Comparison of ENCODE assay signal across 8 mouse cellular contexts in genomic region chr10:78396625-78396885, GRCm38 (mm10). TPM values are rescaled to one million over a fixed set of nuclear protein-coding genes. Genes with fewer than 3 reads are reported as not detected.
DNase-seq lines count a peak whose midpoint lies in the region; ATAC-seq and TF ChIP-seq lines count a peak whose summit lies in the region.
"Had no signal": no experiment of that assay in that cellular context is flagged by ENCODE, and none has a peak within 500 bp of the region (broad histone marks: within the 10 kb centered on the region; RNA-seq: fewer than 3 reads in every experiment).

No protein-coding gene starts in this region.

- peaks cover 32% of the 10 kb centered on the region for H3K4me1 ChIP-seq in embryonic facial prominence, embryonic 10.5 days
- H3K4me1 ChIP-seq in embryonic facial prominence, embryonic 15.5 days, result peaks cover 20% of the 10 kb centered on the region; the same call in 1 of the 2 replicates
- peaks cover 27% of the 10 kb centered on the region for H3K4me1 ChIP-seq in hindbrain, embryonic 12.5 days
- H3K4me1 ChIP-seq in midbrain, embryonic 12.5 days, result peaks cover 23% of the 10 kb centered on the region
- peaks cover 2% of the 10 kb centered on the region for H3K4me1 ChIP-seq in heart, adult 2 months (ENCODE audit: control insufficient read depth, insufficient read depth, low read length)
- H3K4me1 ChIP-seq in kidney, embryonic 14.5 days (ENCODE audit: control insufficient read depth, insufficient read depth, low read length), result peaks cover 9% of the 10 kb centered on the region

- peak overlapping the region; percentile 23; the same call in 1 of the 2 replicates for H3K4me3 ChIP-seq in embryonic facial prominence, embryonic 10.5 days
- no peak overlapping the region for H3K4me3 ChIP-seq in embryonic facial prominence, embryonic 15.5 days (replicated peaks)
- H3K4me3 ChIP-seq in hindbrain, embryonic 12.5 days, result no peak overlapping the region
- no peak overlapping the region for H3K4me3 ChIP-seq in midbrain, embryonic 12.5 days
- no peak overlapping the region for H3K4me3 ChIP-seq in heart, adult 2 months
- no peak overlapping the region for H3K4me3 ChIP-seq in kidney, embryonic 14.5 days (ENCODE audit: low read length)

- ATAC-seq in embryonic facial prominence, embryonic 15.5 days (ENCODE audit: insufficient number of reproducible peaks, low FRiP score, low TSS enrichment, low read depth), result no peak
- peak; percentile 49 for ATAC-seq in hindbrain, embryonic 12.5 days (ENCODE audit: low FRiP score)
- no peak for ATAC-seq in midbrain, embryonic 12.5 days (ENCODE audit: low FRiP score, low read depth)
- ATAC-seq in kidney, embryonic 14.5 days (ENCODE audit: low FRiP score, low TSS enrichment), result no peak

- H3K9ac ChIP-seq in embryonic facial prominence, embryonic 15.5 days, result no peak overlapping the region
- no peak overlapping the region for H3K9ac ChIP-seq in hindbrain, embryonic 12.5 days
- no peak overlapping the region; the same call in 1 of the 2 replicates for H3K9ac ChIP-seq in midbrain, embryonic 12.5 days (replicated peaks)
- H3K9ac ChIP-seq in heart, adult 2 months (ENCODE audit: low read depth, low read length), result no peak overlapping the region
- H3K9ac ChIP-seq in kidney, embryonic 14.5 days (ENCODE audit: low read depth, low read length), result no peak overlapping the region
- H3K9ac ChIP-seq: lung, embryonic 14.5 days had no signal

- no peaks in the 10 kb centered on the region for H3K79me2 ChIP-seq in heart, adult 2 months (replicated peaks; ENCODE audit: control insufficient read depth, insufficient read depth, low read length)

- 61% methylated on average over 4 of the region's 4 CpGs for WGBS in embryonic facial prominence, embryonic 10.5 days
- 54% methylated on average over 4 of the region's 4 CpGs for WGBS in embryonic facial prominence, embryonic 15.5 days
- 47% methylated on average over 4 of the region's 4 CpGs for WGBS in hindbrain, embryonic 12.5 days
- 64% methylated on average over 4 of the region's 4 CpGs for WGBS in midbrain, embryonic 12.5 days
- WGBS in heart, adult 2 months, result 49% methylated on average over 4 of the region's 4 CpGs
- WGBS in kidney, embryonic 14.5 days, result 65% methylated on average over 4 of the region's 4 CpGs

- TF ChIP-seq CTCF in heart, adult 2 months (IDR thresholded peaks at IDR 0.05), result no peak

- intact Hi-C loops in heart, adult 2 months (cut with DNase I), result loop anchor here (1.0 to 10.0 kb wide), 2 partner anchors 117 to 212 kb away; partner anchors contain the start of gene Pwp2

- no peaks in the 10 kb centered on the region for H3K9me3 ChIP-seq in embryonic facial prominence, embryonic 10.5 days
- no peaks in the 10 kb centered on the region for H3K9me3 ChIP-seq in embryonic facial prominence, embryonic 15.5 days (replicated peaks)
- H3K9me3 ChIP-seq in hindbrain, embryonic 12.5 days (replicated peaks), result no peaks in the 10 kb centered on the region
- no peaks in the 10 kb centered on the region for H3K9me3 ChIP-seq in midbrain, embryonic 12.5 days
- no peaks in the 10 kb centered on the region for H3K9me3 ChIP-seq in kidney, embryonic 14.5 days (ENCODE audit: control insufficient read depth, low read length)

- 0 out of 2 replicates have a peak overlapping the region, but pooled peaks have one; percentile 12 for H3K4me2 ChIP-seq in embryonic facial prominence, embryonic 15.5 days (replicated peaks)
- peak overlapping the region; percentile 24 for H3K4me2 ChIP-seq in hindbrain, embryonic 12.5 days (replicated peaks)
- peak overlapping the region; percentile 39; the same call in 1 of the 2 replicates for H3K4me2 ChIP-seq in midbrain, embryonic 12.5 days (replicated peaks)
- no peak overlapping the region for H3K4me2 ChIP-seq in kidney, embryonic 14.5 days (replicated peaks; ENCODE audit: low read depth, low read length)
- H3K4me2 ChIP-seq: lung, embryonic 14.5 days had no signal

- H3K36me3 ChIP-seq in embryonic facial prominence, embryonic 10.5 days (replicated peaks), result peaks cover 29% of the 10 kb centered on the region
- peaks cover 24% of the 10 kb centered on the region for H3K36me3 ChIP-seq in embryonic facial prominence, embryonic 15.5 days
- H3K36me3 ChIP-seq in hindbrain, embryonic 12.5 days, result peaks cover 26% of the 10 kb centered on the region
- peaks cover 20% of the 10 kb centered on the region for H3K36me3 ChIP-seq in midbrain, embryonic 12.5 days
- H3K36me3 ChIP-seq in heart, adult 2 months (ENCODE audit: control insufficient read depth, insufficient read depth, low read length), result no peaks in the 10 kb centered on the region
- H3K36me3 ChIP-seq in kidney, embryonic 14.5 days (ENCODE audit: control insufficient read depth, insufficient read depth, low read length), result peaks cover 21% of the 10 kb centered on the region

- no peak for DNase-seq in embryonic facial prominence, embryonic 10.5 days (ENCODE audit: low spot score)
- DNase-seq in urinary bladder, postnatal 36 days (ENCODE audit: low spot score in 2 of 2), result no peak
- no peak for DNase-seq in heart, adult 2 months

- peaks cover 20% of the 10 kb centered on the region for H3K27me3 ChIP-seq in embryonic facial prominence, embryonic 10.5 days (replicated peaks; ENCODE audit: low read depth, poor library complexity, severe bottlenecking)
- H3K27me3 ChIP-seq in embryonic facial prominence, embryonic 15.5 days, result peaks cover 11% of the 10 kb centered on the region
- H3K27me3 ChIP-seq in hindbrain, embryonic 12.5 days, result peaks cover 12% of the 10 kb centered on the region
- peaks cover 15% of the 10 kb centered on the region for H3K27me3 ChIP-seq in midbrain, embryonic 12.5 days
- H3K27me3 ChIP-seq in heart, adult 2 months (ENCODE audit: control insufficient read depth, insufficient read depth, low read length), result no peaks in the 10 kb centered on the region
- H3K27me3 ChIP-seq in kidney, embryonic 14.5 days (ENCODE audit: control insufficient read depth, insufficient read depth, low read length), result peaks cover 5% of the 10 kb centered on the region; the same call in 1 of the 2 replicates

- no peak for TF ChIP-seq POLR2A in heart, adult 2 months (IDR thresholded peaks at IDR 0.05; ENCODE audit: insufficient read depth, low read depth, low read length)

- TF ChIP-seq EP300 in heart, adult 2 months (IDR thresholded peaks at IDR 0.05; ENCODE audit: insufficient read depth, low read depth, low read length), result no peak

- H3K27ac ChIP-seq in embryonic facial prominence, embryonic 10.5 days (replicated peaks), result no peak overlapping the region
- H3K27ac ChIP-seq in embryonic facial prominence, embryonic 15.5 days (replicated peaks), result no peak overlapping the region
- H3K27ac ChIP-seq in hindbrain, embryonic 12.5 days, result 0 out of 2 replicates have a peak overlapping the region, but pooled peaks have one; percentile 0
- no peak overlapping the region for H3K27ac ChIP-seq in midbrain, embryonic 12.5 days (replicated peaks)
- H3K27ac ChIP-seq in heart, adult 2 months, result no peak overlapping the region
- H3K27ac ChIP-seq in kidney, embryonic 14.5 days (ENCODE audit: low read depth, low read length), result no peak overlapping the region

RNA-seq across cellular contexts. Expression of gene Rrp1, which starts 16.3 kb away (rescaled TPM):
- 358 and 365 TPM in 2 replicates for polyA plus RNA-seq in embryonic facial prominence, embryonic 10.5 days (2016; fragmentation: Nextera tagmentation; extraction: Ambion mirVana)
- 292 and 298 TPM in 2 replicates for polyA plus RNA-seq in embryonic facial prominence, embryonic 15.5 days (2015; fragmentation: Nextera tagmentation; extraction: Ambion mirVana)
- polyA plus RNA-seq in hindbrain, embryonic 12.5 days (2016; fragmentation: Nextera tagmentation; extraction: Ambion mirVana), result 339 and 343 TPM in 2 replicates
- polyA plus RNA-seq in midbrain, embryonic 12.5 days (2016; fragmentation: Nextera tagmentation; extraction: Ambion mirVana), result 320 and 330 TPM in 2 replicates
- total RNA-seq in heart, adult 2 months (2021), result 10 to 100 TPM; 88.8 to 94.4 TPM
- polyA plus RNA-seq in heart, adult 2 months (2012; rRNA removed), result 51.3 and 91.5 TPM in 2 replicates
- 228 and 265 TPM in 2 replicates for polyA plus RNA-seq in kidney, embryonic 14.5 days (2014; fragmentation: Nextera tagmentation; extraction: Ambion mirVana)

RNA-seq across cellular contexts. Expression of gene Cstb, which starts 28.9 kb away (rescaled TPM):
- polyA plus RNA-seq in embryonic facial prominence, embryonic 10.5 days (2016; fragmentation: Nextera tagmentation; extraction: Ambion mirVana), result 142 and 149 TPM in 2 replicates
- 265 and 273 TPM in 2 replicates for polyA plus RNA-seq in embryonic facial prominence, embryonic 15.5 days (2015; fragmentation: Nextera tagmentation; extraction: Ambion mirVana)
- polyA plus RNA-seq in hindbrain, embryonic 12.5 days (2016; fragmentation: Nextera tagmentation; extraction: Ambion mirVana), result 127 and 138 TPM in 2 replicates
- 112 and 114 TPM in 2 replicates for polyA plus RNA-seq in midbrain, embryonic 12.5 days (2016; fragmentation: Nextera tagmentation; extraction: Ambion mirVana)
- 10 to 100 TPM; 23.0 to 25.1 TPM for total RNA-seq in heart, adult 2 months (2021)
- polyA plus RNA-seq in heart, adult 2 months (2012; rRNA removed), result 21.4 and 25.2 TPM in 2 replicates
- polyA plus RNA-seq in kidney, embryonic 14.5 days (2014; fragmentation: Nextera tagmentation; extraction: Ambion mirVana), result 206 and 270 TPM in 2 replicates

RNA-seq across cellular contexts. Expression of gene Agpat3, which starts 44.3 kb away (rescaled TPM):
- polyA plus RNA-seq in embryonic facial prominence, embryonic 10.5 days (2016; fragmentation: Nextera tagmentation; extraction: Ambion mirVana), result 32.8 and 39.8 TPM in 2 replicates
- 99.7 and 105 TPM in 2 replicates for polyA plus RNA-seq in embryonic facial prominence, embryonic 15.5 days (2015; fragmentation: Nextera tagmentation; extraction: Ambion mirVana)
- 59.2 and 59.7 TPM in 2 replicates for polyA plus RNA-seq in hindbrain, embryonic 12.5 days (2016; fragmentation: Nextera tagmentation; extraction: Ambion mirVana)
- polyA plus RNA-seq in midbrain, embryonic 12.5 days (2016; fragmentation: Nextera tagmentation; extraction: Ambion mirVana), result 58.2 TPM in 2 replicates
- 100 to 1,000 TPM; 209 to 232 TPM for total RNA-seq in heart, adult 2 months (2021)
- 286 and 366 TPM in 2 replicates for polyA plus RNA-seq in heart, adult 2 months (2012; rRNA removed)
- 66.4 and 84.7 TPM in 2 replicates for polyA plus RNA-seq in kidney, embryonic 14.5 days (2014; fragmentation: Nextera tagmentation; extraction: Ambion mirVana)
